ENCODE assay signal across 8 mouse cellular contexts in the genomic region with DNA sequence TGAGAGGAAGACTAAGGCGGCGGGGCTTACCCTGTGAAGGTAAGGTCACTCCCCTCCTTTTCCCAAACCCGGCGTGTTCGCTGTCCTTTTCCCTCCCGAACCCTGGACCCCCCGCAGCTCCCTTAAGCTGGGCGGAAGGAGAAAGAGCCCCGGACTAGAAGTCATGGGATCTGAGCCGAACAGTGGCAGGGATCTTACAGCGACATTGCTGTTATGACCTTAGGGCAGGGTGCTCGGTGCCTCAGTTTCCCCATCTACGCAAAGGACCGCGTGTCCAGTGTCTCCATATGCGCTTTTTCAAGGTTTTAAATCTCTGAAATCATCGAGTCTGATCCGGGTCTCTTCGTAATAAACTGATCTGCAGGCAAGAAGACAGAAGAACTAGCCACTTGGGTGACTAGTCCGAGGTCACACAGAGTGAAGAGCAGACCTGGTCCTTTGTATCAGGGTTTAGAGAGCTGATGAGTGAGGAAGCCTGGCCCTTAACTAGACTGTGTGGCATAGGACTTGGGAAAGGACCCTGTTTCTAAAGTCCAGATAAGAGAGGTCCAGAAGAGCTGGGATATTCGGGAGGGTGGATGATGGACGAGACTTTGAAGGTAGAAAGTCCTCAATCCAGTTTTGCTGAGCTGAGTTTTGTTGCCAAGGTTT. TPM values are rescaled to one million over a fixed set of nuclear protein-coding genes. Genes with fewer than 3 reads are reported as not detected.
DNase-seq lines count a peak whose midpoint lies in the region; ATAC-seq and TF ChIP-seq lines count a peak whose summit lies in the region.

No protein-coding gene starts in this region.

- intact Hi-C loops in left cerebral cortex, postnatal 4 days (cut with DNase I), result no loop called here

- no peaks in the 10 kb centered on the region for H3K9me3 ChIP-seq in kidney, embryonic 15.5 days (replicated peaks)
- H3K9me3 ChIP-seq in MEL (replicated peaks; ENCODE audit: insufficient read depth, low read length), result no peaks in the 10 kb centered on the region
- H3K9me3 ChIP-seq in heart, embryonic 14.5 days (ENCODE audit: control insufficient read depth, low read length), result no peaks in the 10 kb centered on the region
- no peaks in the 10 kb centered on the region for H3K9me3 ChIP-seq in liver, embryonic 15.5 days (replicated peaks)

- peaks cover 31% of the 10 kb centered on the region for H3K4me1 ChIP-seq in kidney, embryonic 15.5 days
- peaks cover 6 to 8% of the 10 kb centered on the region in 2 experiments; a peak in 3 of 4 replicates for H3K4me1 ChIP-seq in MEL (ENCODE audit: control insufficient read depth in 1 of 2, insufficient read depth in 2 of 2, low read length in 2 of 2)
- H3K4me1 ChIP-seq in heart, embryonic 14.5 days (ENCODE audit: control insufficient read depth in 2 of 2, insufficient read depth in 2 of 2, low read length in 2 of 2), result peaks cover 0 to 15% of the 10 kb centered on the region in 2 experiments; a peak in 3 of 4 replicates
- H3K4me1 ChIP-seq in liver, embryonic 15.5 days (replicated peaks), result peaks cover 53% of the 10 kb centered on the region

- DNase-seq in kidney, adult 9 months, result no peak
- peak; percentile 45 for DNase-seq in MEL (ENCODE audit: low read depth, low spot score)
- no peak for DNase-seq in left cerebral cortex, postnatal 4 days
- DNase-seq in urinary bladder, postnatal 36 days (ENCODE audit: low spot score in 2 of 2), result no peak
- DNase-seq in layer of hippocampus, postnatal 25 days (ENCODE audit: extremely low spot score in 1 of 2, low spot score in 1 of 2), result no peak

- no peak for TF ChIP-seq CTCF in MEL (IDR thresholded peaks at IDR 0.05 in 2 of 3, conservative IDR thresholded peaks at IDR 0.05 in 1 of 3; ENCODE audit: control insufficient read depth in 1 of 3, insufficient read depth in 1 of 3, low read depth in 2 of 3, low read length in 3 of 3, poor library complexity in 1 of 3, severe bottlenecking in 1 of 3)

- H3K79me2 ChIP-seq in MEL (ENCODE audit: control insufficient read depth, insufficient read depth, low read length, poor library complexity), result peaks cover 37% of the 10 kb centered on the region

- H3K4me3 ChIP-seq in kidney, embryonic 15.5 days (replicated peaks), result peak overlapping the region; percentile 87
- H3K4me3 ChIP-seq in MEL (ENCODE audit: control insufficient read depth in 1 of 2, insufficient read depth in 1 of 2, low read depth in 2 of 2, low read length in 2 of 2), result peak overlapping the region; percentile 67 to 76
- peak overlapping the region; percentile 79 to 85 for H3K4me3 ChIP-seq in heart, embryonic 14.5 days (ENCODE audit: control insufficient read depth in 1 of 2, insufficient read depth in 1 of 2, low read depth in 1 of 2, low read length in 2 of 2)
- peak overlapping the region; percentile 91 for H3K4me3 ChIP-seq in liver, embryonic 15.5 days (replicated peaks)

- no peak for TF ChIP-seq EP300 in MEL (IDR thresholded peaks at IDR 0.05; ENCODE audit: low read depth in 1 of 2, low read length in 2 of 2)

- peak; percentile 27; the same call in 1 of the 2 replicates for ATAC-seq in kidney, embryonic 15.5 days (replicated peaks; ENCODE audit: low FRiP score)
- peak; percentile 38 for ATAC-seq in heart, embryonic 14.5 days (ENCODE audit: insufficient number of reproducible peaks, insufficient read depth, low FRiP score, low read depth)
- ATAC-seq in liver, embryonic 15.5 days (ENCODE audit: insufficient read depth), result no peak

- H3K36me3 ChIP-seq in kidney, embryonic 15.5 days, result peaks cover 6% of the 10 kb centered on the region; the same call in 1 of the 2 replicates
- H3K36me3 ChIP-seq in MEL (ENCODE audit: control insufficient read depth in 1 of 2, insufficient read depth in 2 of 2, low read length in 2 of 2), result peaks cover 0 to 29% of the 10 kb centered on the region in 2 experiments; a peak in 2 of 4 replicates
- H3K36me3 ChIP-seq in heart, embryonic 14.5 days (ENCODE audit: control insufficient read depth, insufficient read depth, low read length), result 0 out of 2 replicates have a peak, but pooled peaks cover 12% of the 10 kb centered on the region
- peaks cover 11% of the 10 kb centered on the region for H3K36me3 ChIP-seq in liver, embryonic 15.5 days (replicated peaks)

- peak overlapping the region; percentile 68 for H3K4me2 ChIP-seq in kidney, embryonic 15.5 days
- peak overlapping the region; percentile 83 for H3K4me2 ChIP-seq in heart, embryonic 14.5 days (ENCODE audit: low read length)
- H3K4me2 ChIP-seq in liver, embryonic 15.5 days, result peak overlapping the region; percentile 96

- TF ChIP-seq RAD21 in MEL (IDR thresholded peaks at IDR 0.05; ENCODE audit: low read depth, low read length), result no peak

- no peak for TF ChIP-seq POLR2A in MEL (IDR thresholded peaks at IDR 0.05; ENCODE audit: control insufficient read depth in 1 of 2, insufficient read depth in 1 of 2, low read depth in 1 of 2, low read length in 2 of 2, poor library complexity in 1 of 2)

- WGBS in kidney, embryonic 15.5 days, result under 1% methylated on average over 20 of the region's 22 CpGs
- under 1% methylated on average over 22 of the region's 22 CpGs for WGBS in heart, embryonic 14.5 days
- WGBS in liver, embryonic 15.5 days (ENCODE audit: insufficient replicate concordance), result under 1% methylated on average over 20 of the region's 22 CpGs

- peak overlapping the region; percentile 66 for H3K9ac ChIP-seq in kidney, embryonic 15.5 days
- H3K9ac ChIP-seq in MEL (ENCODE audit: control insufficient read depth, low read depth, low read length, poor library complexity, severe bottlenecking), result peak overlapping the region; percentile 86
- peak overlapping the region; percentile 88 for H3K9ac ChIP-seq in heart, embryonic 14.5 days (ENCODE audit: low read length)
- peak overlapping the region; percentile 77 for H3K9ac ChIP-seq in liver, embryonic 15.5 days

- H3K27ac ChIP-seq in kidney, embryonic 15.5 days, result peak overlapping the region; percentile 72
- H3K27ac ChIP-seq in MEL (ENCODE audit: control insufficient read depth, low read depth, low read length), result peak overlapping the region; percentile 49
- peak overlapping the region; percentile 81 to 82 for H3K27ac ChIP-seq in heart, embryonic 14.5 days (replicated peaks in 1 of 2; ENCODE audit: control insufficient read depth in 1 of 2, insufficient read depth in 1 of 2, low read depth in 2 of 2, low read length in 2 of 2)
- H3K27ac ChIP-seq in liver, embryonic 15.5 days (replicated peaks), result peak overlapping the region; percentile 79

- H3K27me3 ChIP-seq in kidney, embryonic 15.5 days, result no peaks in the 10 kb centered on the region
- H3K27me3 ChIP-seq in MEL (ENCODE audit: control insufficient read depth in 1 of 2, insufficient read depth in 2 of 2, low read length in 2 of 2), result no peaks in the 10 kb centered on the region
- H3K27me3 ChIP-seq in heart, embryonic 14.5 days (ENCODE audit: control insufficient read depth, insufficient read depth, low read length), result no peaks in the 10 kb centered on the region
- H3K27me3 ChIP-seq in liver, embryonic 15.5 days, result no peaks in the 10 kb centered on the region

TF ChIP-seq in MEL, 35 proteins besides CTCF, POLR2A, EP300 and RAD21 (continues in another document):
- TF ChIP-seq ZMIZ1 (IDR thresholded peaks at IDR 0.05; ENCODE audit: low read depth, low read length) (no peak), MXI1 (IDR thresholded peaks at IDR 0.05; ENCODE audit: low read depth, low read length) (peak; percentile 13; the same call in 1 of the 2 replicates), UBTF (IDR thresholded peaks at IDR 0.05; ENCODE audit: borderline replicate concordance, insufficient read depth, low read depth, low read length) (no peak)

RNA-seq across cellular contexts. Expression of a gene that starts 0.4 kb away (rescaled TPM):
- polyA plus RNA-seq in kidney, embryonic 15.5 days (2015; fragmentation: Nextera tagmentation; extraction: Ambion mirVana), result 50.9 and 53.9 TPM in 2 replicates
- 18.9 and 20.6 TPM in 2 replicates for total RNA-seq in MEL (2012; rRNA removed)
- polyA plus RNA-seq in MEL (2012; ENCODE audit: insufficient read depth in 1 of 2, insufficient read length in 2 of 2, low read depth in 1 of 2, low replicate concordance in 2 of 2, missing spikeins in 1 of 2), result 10 to 100 TPM; 37.5 to 46.5 TPM
- 38.1 and 40.2 TPM in 2 replicates for polyA plus RNA-seq in heart, embryonic 14.5 days (2014; fragmentation: Nextera tagmentation; extraction: Ambion mirVana)
- polyA plus RNA-seq in liver, embryonic 15.5 days (2015; fragmentation: Nextera tagmentation; extraction: Ambion mirVana), result 51.4 and 57.0 TPM in 2 replicates
- 10 to 100 TPM; 26.7 to 28.7 TPM for total RNA-seq in left cerebral cortex, postnatal 4 days (2021)
- total RNA-seq in layer of hippocampus, postnatal 25 days (2021), result 10 to 100 TPM; 16.2 to 16.8 TPM

RNA-seq across cellular contexts. Expression of a gene that starts 0.6 kb away (rescaled TPM):
- 24.3 and 24.7 TPM in 2 replicates for polyA plus RNA-seq in kidney, embryonic 15.5 days (2015; fragmentation: Nextera tagmentation; extraction: Ambion mirVana)
- 21.1 and 23.3 TPM in 2 replicates for total RNA-seq in MEL (2012; rRNA removed)
- polyA plus RNA-seq in MEL (2012; ENCODE audit: insufficient read depth in 1 of 2, insufficient read length in 2 of 2, low read depth in 1 of 2, low replicate concordance in 2 of 2, missing spikeins in 1 of 2), result 10 to 100 TPM in 1 of 2 experiments, not detected in 1; 26.5 TPM
- polyA plus RNA-seq in heart, embryonic 14.5 days (2014; fragmentation: Nextera tagmentation; extraction: Ambion mirVana), result 18.0 and 20.8 TPM in 2 replicates
- 14.1 and 15.6 TPM in 2 replicates for polyA plus RNA-seq in liver, embryonic 15.5 days (2015; fragmentation: Nextera tagmentation; extraction: Ambion mirVana)
- total RNA-seq in left cerebral cortex, postnatal 4 days (2021), result 10 to 100 TPM; 36.3 to 38.4 TPM
- 10 to 100 TPM; 38.1 to 44.2 TPM for total RNA-seq in layer of hippocampus, postnatal 25 days (2021)

RNA-seq across cellular contexts. Expression of a gene that starts 47.5 kb away (rescaled TPM):
- 161 and 178 TPM in 2 replicates for polyA plus RNA-seq in kidney, embryonic 15.5 days (2015; fragmentation: Nextera tagmentation; extraction: Ambion mirVana)
- 80.9 and 81.4 TPM in 2 replicates for total RNA-seq in MEL (2012; rRNA removed)
- polyA plus RNA-seq in MEL (2012; ENCODE audit: insufficient read depth in 1 of 2, insufficient read length in 2 of 2, low read depth in 1 of 2, low replicate concordance in 2 of 2, missing spikeins in 1 of 2), result 10 to 100 TPM in 1 of 2 experiments, not detected in 1; 80.4 TPM
- 85.6 and 93.0 TPM in 2 replicates for polyA plus RNA-seq in heart, embryonic 14.5 days (2014; fragmentation: Nextera tagmentation; extraction: Ambion mirVana)
- 53.5 and 57.4 TPM in 2 replicates for polyA plus RNA-seq in liver, embryonic 15.5 days (2015; fragmentation: Nextera tagmentation; extraction: Ambion mirVana)
- 10 to 100 TPM; 65.6 to 66.9 TPM for total RNA-seq in left cerebral cortex, postnatal 4 days (2021)
- total RNA-seq in layer of hippocampus, postnatal 25 days (2021), result 10 to 100 TPM; 43.0 to 51.1 TPM

RNA-seq across cellular contexts. Expression of a gene that starts 47.7 kb away (rescaled TPM):
- polyA plus RNA-seq in kidney, embryonic 15.5 days (2015; fragmentation: Nextera tagmentation; extraction: Ambion mirVana), result 23.5 and 24.9 TPM in 2 replicates
- 24.4 and 26.9 TPM in 2 replicates for total RNA-seq in MEL (2012; rRNA removed)
- 10 to 100 TPM in 1 of 2 experiments, not detected in 1; 37.9 TPM for polyA plus RNA-seq in MEL (2012; ENCODE audit: insufficient read depth in 1 of 2, insufficient read length in 2 of 2, low read depth in 1 of 2, low replicate concordance in 2 of 2, missing spikeins in 1 of 2)
- 12.6 and 14.9 TPM in 2 replicates for polyA plus RNA-seq in heart, embryonic 14.5 days (2014; fragmentation: Nextera tagmentation; extraction: Ambion mirVana)
- polyA plus RNA-seq in liver, embryonic 15.5 days (2015; fragmentation: Nextera tagmentation; extraction: Ambion mirVana), result 9.1 and 9.3 TPM in 2 replicates
- total RNA-seq in left cerebral cortex, postnatal 4 days (2021), result 10 to 100 TPM; 14.6 to 15.4 TPM
- 10 to 100 TPM; 12.4 to 12.6 TPM for total RNA-seq in layer of hippocampus, postnatal 25 days (2021)
